Mouse (Mus musculus) c-Kit-positive CD71-positive TER-119-positive erythroid progenitor cells, embryonic 14.5 days (primary cell): ENCODE measurements around the gene Chpf.

Source experiments
- DNase-seq: peaks from one replicate; pipeline ENCODE4 v3.0.0-alpha.2; 2013; ENCODE audit warnings: low spot score

Chpf gene

DNA sequence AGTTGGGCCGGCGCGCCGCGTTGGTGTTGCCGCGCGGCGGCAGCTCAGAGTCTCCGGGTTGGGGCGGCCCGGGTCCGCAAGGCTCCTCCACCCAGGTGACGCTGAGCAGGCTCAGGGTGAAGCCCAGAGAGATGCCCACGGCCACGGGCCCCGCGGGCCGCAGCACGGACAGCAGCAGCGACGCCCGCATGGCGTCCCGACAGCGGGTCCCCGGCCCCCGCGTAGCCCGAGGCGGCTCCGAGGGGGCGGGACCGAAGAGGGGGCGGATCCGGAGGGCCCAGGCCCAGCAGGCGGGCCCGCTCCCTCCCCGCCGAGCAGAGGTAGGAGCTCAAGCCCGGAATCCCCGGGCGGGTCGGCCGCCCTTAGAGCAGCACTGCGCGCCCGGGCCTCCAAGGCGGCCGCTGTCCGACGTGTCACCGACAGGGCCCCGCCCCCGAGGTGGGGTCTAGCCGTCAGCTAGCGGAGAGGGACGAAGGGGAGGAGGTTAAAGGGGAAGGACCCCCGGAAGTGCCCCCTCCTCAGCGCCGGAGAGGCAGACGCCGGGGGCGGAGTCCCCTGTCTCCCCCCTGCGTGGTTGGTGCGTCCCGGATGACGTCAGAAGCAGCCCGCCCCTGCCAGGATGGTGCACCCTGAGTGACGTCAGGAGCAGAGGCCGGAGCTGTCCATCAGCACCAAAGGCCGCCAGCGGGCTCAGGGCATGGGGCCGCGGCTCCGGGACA is at the start of gene Chpf, which contains the start of gene Tmem198:
Chpf (minus strand) TSS at position 392 of the 719 bp plus-strand sequence.
Tmem198 (plus strand) TSS at position 617 of the 719 bp plus-strand sequence.
- peak; percentile 84 for DNase-seq

DNA sequence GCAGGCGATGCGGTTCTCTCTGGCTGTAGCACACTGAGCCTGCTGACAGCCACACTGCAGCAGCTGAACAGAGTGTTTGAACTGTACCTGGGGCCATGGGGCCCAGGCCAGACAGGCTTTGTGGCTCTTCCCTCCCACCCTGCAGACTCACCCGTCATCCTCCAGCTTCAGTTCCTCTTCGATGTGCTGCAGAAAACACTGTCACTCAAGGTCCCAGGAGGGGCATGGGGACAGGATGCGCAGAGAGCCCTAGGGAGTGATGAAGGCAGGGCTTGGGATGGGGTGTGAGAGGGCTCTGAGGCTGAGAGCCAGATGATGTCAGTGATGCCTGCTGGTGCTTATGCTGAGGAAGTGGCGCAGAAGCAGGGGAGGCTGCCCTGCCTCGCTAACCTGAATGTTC is 45.6 kb upstream of the Chpf start:
- DNase-seq = no peak

DNA sequence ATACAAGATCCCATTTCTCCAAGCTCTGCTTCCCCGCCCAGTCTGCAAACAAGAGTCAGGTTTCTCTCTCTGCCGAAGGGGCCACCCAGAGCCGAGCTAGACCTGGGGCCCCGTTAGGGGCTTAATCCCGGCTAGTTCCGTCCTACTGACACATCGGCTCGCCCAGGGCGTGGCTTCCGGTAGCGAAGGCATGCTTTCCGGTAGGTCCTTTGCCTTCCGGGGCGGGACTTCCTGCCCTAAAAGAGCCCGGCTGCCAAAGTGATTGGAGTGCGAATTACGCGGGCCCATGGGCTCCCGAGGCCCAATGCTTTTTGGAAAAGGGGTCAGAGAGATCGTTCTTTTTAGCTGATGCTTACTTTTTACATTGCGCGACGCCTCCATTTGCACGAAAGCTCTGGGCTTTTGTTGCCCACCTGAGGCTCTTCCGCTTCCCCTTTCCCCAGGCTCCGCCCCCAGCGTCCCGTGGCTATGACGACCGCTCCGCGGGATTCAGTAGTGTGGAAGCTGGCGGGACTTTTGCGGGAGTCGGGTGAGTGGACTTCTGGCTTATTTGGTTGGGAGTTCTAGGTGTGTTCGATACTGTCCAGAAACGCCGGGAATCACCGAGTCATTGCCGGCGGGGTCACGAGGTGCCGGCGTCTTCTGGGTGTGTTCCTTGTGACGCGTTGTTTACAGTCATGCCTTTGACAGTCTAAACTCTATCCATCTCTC is 42.4 kb upstream of the Chpf start, which contains the start of gene Stk11ip:
Stk11ip (plus strand) TSS at position 209 of the 711 bp plus-strand sequence.
- peak; percentile 94 for DNase-seq

DNA sequence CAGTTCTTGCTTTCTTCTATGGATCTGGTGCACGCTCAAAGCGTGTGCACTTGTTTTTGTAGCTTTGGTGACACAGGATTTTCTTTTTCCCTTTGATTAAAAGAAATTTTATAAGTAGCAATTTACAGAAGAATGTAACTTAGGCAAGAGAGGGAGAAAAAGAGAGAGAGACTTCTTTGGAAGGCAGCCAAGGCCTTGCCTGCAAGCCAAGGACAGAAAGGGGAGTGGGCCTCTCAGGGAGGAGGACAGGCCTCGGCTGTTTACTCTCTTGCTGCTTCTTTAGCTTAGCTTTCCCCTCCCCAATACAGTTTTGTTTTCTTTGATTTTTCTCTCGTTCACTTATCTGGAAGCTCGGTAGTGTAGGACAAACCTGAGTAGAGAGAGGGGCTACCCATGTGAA is 40.5 kb upstream of the Chpf start:
- no peak for DNase-seq

DNA sequence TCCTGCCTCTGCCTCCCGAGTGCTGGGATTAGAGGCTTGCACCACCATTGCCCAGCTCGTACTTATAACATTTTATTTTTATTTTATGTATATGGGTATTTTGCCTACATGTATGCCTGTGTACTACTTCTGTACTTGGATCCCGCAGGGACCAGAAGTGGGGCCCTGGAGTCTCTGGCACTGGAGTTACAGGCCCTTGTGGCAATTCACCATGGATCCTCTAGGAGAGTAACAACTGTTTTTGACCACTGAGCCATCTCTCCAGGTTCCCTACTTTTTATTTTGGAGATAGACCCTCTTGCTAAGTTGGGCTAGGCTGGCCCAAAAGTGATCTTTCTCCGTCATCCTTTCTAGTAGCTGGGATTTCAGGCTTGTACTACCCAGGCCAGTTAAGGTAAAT is 39.3 kb upstream of the Chpf start:
- DNase-seq = no peak

DNA sequence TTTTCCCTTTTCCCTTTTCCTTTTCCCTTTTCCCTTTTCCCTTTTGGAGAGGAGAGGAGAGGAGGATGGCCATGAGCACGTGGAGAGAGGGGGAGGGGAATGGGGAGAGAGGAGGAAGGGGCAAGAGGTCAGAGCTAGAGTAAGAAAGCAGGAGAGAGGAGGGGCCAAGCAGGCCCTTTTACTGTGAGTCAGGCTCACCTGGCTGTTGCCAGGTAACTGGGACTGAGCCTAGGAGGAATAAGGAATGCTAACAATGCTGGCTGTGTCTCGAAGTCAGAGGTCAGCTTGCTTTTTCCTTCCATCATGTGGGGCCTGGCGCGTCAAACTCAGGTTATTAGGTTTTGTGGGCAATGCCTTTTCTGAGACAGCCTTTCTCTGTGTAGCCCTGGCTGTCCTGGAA is 38.9 kb upstream of the Chpf start:
- no peak for DNase-seq

DNA sequence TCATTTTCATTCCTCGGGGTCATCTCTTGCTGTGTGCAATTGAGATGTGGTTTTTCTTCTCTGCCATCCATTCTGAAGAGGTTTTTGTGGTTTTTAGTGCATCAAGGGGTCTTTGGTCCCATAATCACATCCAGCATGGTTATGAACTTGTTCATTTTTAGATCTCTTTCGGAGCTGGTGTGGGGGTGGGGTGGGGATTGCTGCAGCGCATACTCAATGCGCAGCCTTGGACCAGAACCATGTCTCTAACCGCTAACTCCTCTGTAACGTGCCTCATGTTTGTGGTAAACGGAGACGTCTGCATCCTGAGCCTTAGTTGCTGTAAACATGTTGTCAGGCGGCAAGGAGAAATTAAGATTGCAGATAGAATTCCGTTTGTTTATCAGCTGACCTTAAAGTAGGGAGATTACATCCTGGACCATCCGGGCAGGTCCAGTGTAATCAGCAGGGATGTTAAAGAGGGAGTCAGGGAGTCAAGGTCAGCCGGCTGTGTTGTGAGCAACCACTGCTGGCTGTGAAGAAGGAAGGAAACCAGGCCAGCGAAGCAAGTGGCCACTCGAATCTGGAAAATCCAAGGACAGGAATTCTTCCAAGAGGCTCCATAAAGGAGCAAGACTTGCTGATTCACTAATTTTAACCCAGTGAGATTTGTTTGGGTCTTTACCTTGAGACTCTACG is 37.7 kb upstream of the Chpf start:
- DNase-seq = no peak

DNA sequence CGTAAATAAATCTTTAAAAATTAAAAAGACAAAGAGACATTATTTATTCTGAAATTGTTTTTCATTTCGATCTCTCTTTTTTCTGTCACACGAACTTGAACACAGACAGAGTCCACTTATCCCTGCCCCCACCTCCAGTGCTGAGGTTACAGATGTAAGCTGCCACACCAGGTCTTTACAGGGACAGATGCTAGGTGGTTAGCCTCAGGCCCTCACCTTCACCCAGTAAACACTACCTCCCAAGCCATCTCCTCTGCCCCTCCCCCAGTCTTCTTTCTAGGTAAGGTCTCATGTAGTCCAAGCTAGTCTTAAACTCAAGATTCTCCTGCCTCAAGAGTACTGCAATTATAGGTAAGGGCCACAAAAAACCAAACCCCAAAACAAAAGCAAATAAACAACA is 33.4 kb upstream of the Chpf start:
- no peak for DNase-seq

DNA sequence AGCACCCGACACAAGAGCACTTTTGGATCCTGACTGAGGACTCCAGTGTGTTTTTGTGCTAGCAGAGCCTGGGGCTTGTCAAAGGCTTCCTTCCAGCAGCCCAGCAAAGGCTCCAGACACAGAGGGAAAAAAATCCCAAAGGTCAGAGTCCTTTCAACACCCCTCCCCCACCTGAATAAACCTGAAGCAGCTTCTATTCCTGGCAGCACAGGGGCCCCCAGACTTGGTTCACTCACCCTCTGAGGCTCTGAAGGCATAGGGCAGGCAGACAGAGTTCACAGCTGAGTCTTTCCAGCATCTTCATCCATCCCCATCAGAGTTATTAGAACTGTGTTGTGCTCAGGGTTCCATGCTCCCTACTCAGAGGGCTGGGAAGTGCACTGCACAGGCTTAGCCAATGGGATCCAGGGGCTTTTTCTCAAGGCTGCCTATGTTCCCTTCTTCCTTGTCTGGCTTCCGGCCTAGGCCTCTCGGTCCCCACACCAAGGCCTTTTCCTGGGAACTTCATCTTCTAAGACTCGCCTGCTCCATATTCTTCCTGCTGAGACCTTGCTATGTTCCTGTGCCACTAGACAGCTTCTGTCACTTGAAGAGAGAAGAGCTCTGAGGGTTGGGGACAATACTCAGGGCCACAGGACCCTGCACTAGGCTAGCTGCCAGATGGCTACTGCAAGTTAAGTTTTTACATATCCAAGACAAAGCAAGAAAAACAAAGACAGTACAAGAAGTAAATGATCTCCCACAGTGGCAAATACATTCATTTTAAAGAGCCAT is 32.5 kb upstream of the Chpf start:
- DNase-seq = no peak

DNA sequence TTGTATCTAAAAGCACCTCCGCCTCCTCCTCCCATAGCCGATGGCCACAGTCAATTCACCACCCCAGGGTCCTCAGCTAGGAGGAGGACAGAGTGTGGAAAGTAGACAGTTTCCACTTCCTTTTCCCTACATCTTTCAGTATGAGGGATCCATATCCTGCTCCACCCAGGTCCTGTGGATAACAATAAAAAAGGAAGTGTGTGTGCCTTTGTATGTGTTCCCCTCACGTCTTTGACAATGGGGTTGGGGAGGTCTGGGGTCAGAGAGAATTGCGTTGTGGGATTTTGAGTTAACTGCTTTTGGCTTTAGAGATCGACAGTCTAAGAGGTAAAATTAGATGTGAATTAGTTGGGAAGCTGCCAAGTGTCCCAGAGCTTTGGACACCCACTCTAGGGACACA is 31.0 kb upstream of the Chpf start:
- DNase-seq = no peak

DNA sequence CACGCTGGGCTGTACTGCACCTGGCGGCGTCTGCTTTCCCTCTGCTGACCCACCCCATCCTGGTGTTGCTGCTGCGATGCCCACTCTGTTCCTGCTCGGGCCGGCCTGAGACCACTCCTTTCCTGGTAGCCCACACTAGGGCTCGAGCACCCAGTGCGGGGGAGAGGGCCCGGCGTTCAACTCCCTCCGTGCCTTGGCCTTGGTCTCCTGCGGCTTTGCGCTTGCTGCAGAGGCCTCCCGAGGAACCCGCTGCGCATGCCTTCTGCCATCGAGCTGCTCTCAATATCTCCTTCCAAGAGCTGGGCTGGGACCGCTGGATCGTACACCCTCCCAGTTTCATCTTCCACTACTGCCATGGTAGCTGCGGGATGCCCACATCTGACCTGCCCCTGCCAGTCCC is 30.5 kb upstream of the Chpf start:
- DNase-seq = no peak

DNA sequence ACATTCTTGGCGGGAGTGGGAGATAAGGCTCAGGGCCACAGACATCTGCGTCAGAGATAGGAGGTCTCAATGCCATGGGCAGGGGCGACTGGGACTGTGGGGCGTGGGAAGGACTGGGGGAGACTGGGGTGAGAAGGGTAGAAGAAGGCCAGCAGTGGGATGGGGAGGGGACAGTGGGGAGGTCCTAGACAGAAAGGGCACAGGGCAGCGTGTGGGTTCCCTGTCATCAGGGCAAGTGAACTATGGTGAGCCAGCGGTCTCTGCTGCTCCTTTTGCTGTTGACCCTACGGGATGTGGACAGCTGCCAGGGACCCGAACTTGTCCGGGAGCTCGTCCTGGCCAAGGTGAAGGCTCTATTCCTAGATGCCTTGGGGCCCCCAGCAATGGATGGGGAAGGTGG is 27.9 kb upstream of the Chpf start, which contains the start of gene Inha:
Inha (plus strand) TSS at position 72 of the 400 bp plus-strand sequence.
- no peak for DNase-seq

DNA sequence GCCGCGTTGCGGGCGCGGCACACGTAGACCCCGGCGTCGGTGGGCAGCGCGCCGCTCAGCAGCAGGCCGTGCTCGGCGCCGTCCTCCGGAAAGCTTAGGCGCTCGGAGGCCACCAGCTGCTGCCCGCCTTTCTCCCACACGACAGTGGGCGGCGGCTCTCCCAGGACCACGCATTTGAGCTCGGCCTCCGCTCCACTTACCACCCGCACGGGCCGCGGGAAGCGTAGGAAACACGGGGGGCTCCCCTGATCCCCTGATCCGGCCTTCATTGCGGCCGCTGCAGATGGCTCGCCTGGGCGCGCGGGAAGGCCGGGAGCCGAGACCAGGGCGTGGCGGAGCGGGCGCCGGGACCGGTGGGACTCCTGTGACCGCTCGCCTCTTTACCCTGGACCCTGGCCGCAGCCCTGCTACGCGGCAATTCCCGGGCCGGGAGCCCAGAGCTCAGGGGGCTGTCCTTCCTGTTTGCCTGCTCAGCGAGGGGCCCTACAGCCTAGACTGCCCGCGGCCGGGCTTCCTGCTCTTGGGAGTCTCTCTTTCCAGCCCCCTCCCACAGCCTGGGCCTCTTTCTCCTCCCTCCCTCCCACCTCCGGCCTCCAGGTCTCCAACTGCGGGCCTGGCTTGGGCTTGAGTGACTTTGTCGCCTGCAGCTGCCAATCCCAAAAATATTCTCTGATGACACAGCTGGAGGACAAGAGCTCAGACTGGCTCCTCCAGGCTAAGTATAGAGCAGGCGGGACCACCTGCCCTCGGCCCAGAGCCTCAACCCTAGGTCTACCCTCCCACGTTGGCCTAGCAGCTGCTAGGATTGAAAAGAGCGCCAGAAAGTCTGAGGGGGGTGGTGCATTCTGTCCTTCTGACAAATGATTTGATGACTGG is 27.1 kb upstream of the Chpf start, which contains the start of gene Obsl1:
Obsl1 (minus strand) TSS at position 497 of the 876 bp plus-strand sequence.
- DNase-seq = no peak

DNA sequence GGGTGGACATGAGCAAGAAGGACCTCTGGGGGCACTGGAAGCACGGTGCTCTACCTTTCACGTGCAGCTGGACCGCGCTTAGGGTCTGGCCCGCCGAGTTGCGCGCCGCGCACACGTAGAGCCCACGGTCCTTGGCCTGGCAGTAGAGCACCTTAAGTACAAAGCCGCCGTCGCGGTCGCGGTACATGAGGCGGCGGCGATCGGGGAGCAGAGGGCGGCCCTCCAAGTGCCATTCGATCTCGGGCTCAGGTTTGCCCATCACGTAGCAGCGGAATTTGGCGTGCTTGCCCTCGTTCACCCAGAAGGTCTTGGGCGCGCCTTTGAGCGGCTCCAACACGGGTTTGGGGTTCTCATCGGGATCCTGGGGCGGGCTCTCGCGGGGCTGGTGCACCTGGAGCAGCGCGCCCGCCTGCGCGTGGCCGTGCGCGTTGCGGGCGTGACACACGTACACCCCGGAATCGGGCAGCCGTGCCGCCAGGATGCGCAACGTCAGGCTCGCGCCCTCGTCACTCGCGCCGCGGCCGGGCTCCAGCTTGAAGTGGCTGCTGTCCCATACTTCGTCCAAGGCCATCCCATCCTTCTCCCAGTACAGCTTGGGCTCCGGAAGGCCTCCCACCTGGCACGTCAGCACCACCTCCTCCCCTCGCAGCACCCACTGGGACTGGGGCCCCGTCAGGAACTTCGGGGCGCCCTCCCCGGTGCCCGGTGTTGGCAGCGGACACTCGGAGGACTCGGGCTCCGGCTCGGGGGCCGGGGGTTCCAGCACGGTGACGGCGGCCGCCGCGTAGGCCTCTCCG is 26.2 kb upstream of the Chpf start:
- DNase-seq = no peak

DNA sequence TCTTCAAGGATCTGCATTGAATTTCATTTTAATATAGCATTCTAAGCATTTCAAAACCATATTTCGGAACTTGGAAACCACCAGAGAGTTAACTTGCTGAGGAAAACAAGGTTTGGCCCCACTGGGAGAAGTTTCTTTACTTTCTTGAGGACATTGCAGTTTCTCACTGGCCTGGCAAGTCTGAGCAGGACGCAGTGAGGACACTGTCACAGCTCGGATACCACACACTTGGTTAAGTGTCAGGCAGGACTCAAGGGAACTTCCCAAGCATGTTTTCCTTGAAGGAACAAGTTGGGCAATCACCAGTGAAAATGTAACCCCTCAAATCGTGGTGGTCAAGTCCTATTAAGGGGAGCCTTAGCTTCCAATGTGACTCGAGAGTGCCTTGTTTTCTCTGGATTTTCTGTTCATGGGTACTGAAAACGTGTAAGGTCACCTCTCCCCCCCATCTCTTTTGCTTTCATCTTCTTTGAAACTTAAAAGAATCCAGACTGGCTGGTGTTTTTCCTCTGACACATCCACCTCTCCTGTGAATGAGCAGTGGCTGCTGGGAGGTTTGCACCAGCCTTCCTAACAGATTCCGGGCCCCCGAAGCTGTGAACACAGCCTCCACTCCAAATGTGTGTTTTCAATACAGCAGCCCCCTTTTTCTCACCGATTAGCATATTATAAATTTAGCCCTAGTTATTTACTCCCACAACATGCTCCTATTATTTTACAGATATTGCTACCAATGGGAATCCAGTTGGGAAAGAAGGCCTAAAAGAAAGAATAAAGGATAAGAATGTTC is 25.3 kb upstream of the Chpf start:
- no peak for DNase-seq

DNA sequence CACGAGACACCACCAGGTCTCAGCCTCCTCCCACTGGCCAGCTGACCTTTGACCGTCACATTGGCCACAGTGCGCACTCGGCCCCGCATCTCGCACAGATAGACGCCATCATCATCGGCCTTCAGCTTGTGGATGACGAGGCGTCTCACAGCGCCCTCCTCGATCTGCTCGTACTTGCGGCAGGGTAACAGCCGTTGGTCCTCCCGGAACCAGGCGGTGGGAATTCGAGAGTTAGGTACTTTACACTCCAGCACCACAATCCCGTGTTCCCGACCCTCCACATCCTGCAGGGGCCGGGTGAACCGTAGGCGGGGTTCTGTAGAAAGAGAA is 24.5 kb upstream of the Chpf start:
- no peak for DNase-seq

DNA sequence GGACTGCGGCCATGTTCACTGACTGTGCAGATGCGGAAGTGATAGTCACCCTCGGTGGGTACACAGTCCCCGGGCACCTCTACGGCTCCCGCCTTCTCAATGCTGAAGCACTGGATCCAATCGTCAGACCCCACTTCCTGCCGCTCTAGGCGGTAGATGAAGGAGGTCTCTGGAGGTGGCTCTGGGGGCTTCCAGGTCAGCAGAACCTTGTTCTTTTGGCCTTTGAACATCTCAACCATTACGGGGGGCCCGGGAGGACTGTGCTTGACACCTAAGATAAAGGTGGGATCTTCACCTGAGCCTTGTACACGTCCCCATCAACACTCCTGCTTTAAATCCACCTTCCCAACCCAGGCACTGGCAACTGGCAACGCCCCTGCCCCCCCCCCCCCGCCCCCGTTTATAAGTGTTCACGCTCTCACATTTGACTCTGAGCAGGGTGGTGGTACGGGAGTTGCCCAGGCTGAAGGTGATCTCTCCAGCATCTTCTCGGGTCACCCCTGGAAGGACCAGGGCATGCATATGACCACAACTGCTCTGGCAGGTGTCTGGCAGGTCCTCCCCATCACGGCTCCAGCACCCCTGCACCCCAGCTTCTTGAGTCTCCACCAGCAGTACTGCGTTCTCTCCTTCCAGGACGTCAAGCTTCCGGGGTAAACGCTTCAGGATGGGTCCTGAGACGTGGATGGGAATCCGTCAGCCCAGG is 24.0 kb upstream of the Chpf start:
- DNase-seq = no peak

DNA sequence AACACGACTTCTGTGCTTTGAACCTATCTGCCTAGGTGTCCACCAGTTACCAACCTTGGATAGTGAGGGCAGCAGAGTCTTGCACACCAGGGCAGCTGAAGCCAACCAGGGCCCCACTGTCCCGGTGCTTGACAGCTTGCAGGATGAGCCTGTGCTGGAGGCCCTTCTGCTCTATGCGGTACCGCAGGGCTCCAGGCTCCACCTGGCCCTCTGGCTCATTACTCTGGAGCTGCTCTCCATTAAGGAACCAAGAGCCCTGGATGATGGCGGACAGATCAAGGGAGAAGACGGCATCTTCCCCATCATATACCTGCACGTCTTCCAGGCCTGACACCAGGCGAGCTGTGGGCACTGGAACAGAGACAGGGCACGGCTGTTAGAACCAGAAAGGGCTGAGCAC is 22.8 kb upstream of the Chpf start:
- no peak for DNase-seq

DNA sequence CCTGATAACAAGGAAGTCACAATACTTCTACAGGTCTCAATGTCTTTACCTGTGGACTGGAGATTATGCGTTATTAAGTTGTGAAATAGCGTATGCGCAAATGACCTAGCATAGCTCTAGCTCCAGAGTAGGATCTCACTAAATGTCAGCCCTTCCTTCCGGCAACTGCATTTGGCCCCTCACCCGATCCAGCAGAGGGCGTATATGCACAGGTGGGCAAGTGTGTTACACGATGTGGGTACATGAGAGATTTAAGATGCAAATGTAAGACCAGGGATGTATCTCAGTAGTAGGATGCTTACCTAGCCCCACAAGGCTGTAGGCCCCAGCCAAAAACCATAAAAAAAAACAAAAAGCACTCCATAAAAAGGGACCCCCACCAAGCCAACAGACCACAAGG is 20.3 kb upstream of the Chpf start:
- no peak for DNase-seq
